Mouse (Mus musculus) urinary bladder, postnatal 10 days (tissue): ENCODE data around the gene Ccdc169.
A peak's percentile ranks its signal among the peaks of the same experiment; 100 is the strongest.

Source experiments
- DNase-seq: peaks from one replicate; pipeline ENCODE4 v3.0.0; 2022; ENCODE audit warnings: low spot score

Gene Ccdc169

DNA sequence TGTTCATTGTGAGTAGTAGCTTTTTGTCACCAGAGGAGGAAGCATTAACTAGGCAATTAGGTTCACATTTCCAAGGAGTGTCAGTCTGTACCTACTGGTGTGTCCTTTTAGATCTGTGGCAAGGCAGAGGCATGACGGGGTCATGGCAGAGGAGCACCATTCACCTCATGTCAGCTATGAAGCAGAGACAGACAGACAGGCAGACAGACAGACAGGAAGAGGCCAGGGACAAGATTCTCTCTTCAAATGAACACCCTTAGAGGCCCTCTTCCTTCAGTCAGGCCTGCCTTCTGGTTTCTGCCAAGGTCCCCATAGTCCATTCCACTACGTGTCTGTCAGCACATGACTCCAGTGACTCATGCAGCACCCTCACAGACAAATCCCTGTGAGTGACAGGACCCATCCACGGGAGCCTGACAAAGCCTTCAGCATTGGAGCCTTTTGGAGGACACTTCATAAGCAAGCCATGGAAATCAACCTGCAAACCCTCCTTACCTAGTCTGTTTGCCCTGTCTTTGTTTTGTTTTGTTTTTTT lies 14.7 kb upstream of the Ccdc169 start:
- no peak for DNase-seq

DNA sequence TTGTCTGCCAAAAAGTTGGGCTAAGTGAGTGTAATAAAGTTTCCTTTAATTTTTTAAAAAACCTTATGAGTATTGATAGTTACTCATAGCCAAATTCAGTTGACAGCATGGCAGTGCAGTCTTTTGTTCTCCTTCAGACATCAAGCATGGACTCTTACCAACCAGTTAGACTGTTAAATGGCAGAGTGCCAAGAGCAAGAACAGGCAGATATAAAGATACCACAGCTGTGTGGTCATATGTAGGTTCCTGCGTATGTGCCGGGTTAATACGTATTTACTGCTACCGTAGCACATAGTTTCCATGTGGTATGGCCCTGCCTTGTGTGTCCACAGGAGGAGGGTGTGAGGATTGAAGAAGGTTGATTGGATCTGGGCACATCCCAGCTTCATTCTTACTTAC lies 14.1 kb upstream of the Ccdc169 start:
- DNase-seq, result no peak

DNA sequence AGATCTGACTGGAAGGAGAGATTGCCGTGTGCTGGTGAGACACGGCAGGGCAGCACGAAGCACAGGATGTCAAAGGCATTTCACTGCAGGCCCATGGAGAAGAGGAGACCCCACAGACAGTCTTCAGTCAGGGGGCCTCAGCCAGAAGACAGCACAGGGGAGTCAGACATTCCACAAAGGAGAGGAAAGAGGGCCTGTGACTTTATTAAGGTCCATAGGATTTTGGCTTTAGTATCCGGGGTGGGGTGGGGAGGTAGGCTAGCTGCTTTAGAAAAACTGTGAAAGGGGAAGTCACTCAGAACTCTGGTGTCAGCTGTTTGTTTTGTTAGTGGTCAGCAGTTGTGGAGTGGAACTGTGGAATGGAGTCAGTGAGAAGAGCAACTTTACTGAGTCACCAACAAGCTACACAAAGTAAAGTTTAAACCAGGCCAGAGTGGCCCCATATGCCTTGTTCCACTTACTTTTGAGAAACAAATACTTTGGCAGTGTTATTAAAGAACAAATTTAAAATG lies 7.9 kb upstream of the Ccdc169 start:
- no peak for DNase-seq

DNA sequence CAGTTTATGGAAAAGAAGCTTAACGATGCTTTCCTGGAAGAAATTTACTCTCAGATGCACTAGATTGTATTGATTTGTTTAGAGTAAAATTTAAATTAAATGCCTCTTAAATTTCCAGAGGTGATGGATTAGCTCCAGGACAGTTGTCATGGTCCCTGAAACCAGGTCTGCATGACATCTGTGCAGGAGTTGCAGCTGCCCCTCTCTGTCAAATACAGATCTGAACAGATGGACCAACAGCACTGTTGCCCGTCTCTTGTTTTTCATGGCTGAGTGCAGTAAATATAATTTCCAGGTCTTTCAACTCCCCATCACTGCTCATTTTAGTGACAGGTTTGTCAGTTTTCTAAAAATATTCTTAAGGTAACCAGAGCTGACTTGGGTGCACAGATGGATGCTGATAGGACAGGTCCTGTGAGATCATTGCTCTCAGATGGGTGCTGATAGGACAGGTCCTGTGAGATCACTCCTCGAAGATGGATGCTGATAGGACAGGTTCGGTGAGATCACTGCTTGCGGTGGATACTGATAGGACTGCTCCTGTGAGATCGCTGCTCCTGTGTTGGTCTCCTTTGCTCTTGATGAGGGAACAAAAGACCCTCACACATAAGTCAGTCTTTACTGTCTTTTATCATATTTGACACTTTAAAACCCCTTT lies 5.4 kb upstream of the Ccdc169 start:
- DNase-seq, result no peak

DNA sequence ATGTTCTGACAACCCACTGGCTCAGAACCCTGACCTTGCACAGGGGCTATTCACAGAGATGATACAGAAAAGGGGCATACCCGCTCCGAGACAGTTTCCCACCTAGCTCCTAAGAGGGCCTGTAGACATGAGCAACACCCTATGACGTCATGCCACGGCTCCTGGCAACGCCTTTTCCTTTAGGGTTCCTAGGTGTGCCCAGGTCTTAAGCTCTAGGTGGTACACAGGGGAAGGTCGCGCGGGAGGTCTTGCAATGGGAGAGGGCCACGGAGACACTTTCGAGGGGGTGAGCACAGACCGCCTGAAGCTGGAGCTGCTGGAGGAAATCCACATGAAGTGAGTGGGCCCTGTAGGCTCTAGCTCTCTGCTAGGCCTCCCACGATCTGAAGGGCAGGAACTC lies 2.7 kb downstream of the Ccdc169 start:
- DNase-seq, result no peak

DNA sequence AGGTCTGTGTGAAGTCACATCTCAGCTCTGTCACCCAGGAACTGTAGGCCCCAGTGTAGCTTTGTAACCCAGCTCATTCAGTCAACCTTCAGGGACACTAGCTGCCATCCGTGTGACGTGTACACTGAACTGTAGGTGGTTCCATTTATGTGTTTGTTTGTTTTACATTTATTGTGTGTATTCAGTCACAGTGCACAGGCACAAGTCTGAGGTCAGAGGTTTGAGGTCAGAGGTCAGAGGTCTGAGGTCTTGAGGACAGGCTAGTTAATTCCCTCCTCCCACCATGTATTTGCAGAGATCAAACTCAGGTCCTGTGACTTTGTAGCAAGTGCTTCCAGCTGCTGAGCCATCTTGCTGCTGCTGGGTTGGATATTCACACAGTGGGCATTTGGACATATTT lies 4.3 kb downstream of the Ccdc169 start:
- DNase-seq, result no peak

DNA sequence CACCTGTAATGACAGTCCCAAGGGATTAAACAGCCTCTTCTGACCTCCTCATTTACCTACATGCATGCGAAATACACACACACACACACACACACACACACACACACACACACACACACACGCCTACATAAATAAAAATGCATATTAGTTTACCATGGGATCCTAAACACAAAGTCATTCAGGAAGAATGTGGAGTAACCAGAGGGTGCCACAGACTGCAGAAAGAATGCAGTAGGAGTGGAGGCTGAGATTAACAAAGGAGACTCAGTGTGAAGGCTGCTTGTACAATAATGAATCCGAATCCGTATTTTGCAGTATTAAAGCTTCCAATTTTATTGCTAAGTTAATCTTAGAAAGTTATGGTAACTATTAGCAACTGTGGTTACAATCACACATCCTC lies 7.8 kb downstream of the Ccdc169 start:
- no peak for DNase-seq

DNA sequence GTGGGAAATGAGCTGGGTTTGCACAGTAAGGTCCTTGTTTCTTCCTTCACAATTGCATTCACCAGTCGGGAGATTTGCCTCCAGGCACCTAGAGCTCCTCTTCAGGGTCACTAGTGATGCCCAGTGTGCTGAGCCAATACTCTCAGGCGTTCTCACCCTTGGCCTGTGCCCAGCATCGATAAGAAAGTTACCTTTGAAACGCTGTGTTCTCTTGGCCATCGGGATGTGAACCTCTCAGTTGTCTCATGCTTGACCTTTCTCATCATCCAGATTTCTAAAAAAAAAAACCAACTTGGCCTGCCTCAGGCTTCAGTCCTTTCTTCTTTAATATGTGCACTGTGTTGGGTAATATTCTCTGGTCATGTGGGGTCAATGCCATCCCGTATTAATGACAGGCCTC lies 9.3 kb downstream of the Ccdc169 start:
- DNase-seq, result no peak

DNA sequence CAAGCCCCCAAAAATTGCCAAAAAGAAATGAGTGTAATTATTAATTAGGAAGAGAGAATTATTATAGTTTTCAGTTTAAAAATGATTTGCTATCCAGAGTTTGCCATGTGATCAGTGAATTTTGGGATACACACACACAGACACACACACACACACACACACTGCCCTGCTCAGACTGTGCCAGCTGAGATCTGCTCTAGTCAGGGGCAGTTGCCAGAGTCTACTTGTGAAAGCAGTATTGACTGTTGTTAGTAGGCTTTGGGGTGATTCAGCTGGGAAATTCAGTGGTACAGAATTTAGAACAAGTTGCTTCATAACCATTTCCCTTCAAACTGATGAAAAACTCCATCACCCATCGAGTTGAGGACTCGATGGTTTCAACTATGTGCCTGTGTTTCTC lies 10.0 kb downstream of the Ccdc169 start:
- no peak for DNase-seq

DNA sequence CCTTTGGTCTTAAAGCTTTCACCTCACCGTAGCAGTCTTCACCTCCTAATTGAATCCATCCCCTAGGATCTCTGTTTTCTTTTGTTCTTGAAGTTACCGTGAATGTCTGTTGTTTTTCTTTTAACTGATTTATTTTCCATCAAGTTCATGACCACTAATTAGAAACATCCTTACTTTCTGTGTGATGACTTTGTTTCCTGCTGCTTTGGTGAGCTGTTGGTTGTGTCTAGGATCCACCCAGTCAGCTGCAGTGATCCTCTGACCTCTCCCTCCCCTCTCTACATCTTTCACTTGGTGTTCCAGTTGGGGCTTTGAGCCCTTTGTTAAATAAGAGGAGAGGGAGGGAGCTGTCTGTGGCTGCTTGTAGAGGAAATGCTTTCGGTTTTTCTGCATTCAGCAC lies 11.0 kb downstream of the Ccdc169 start:
- no peak for DNase-seq

DNA sequence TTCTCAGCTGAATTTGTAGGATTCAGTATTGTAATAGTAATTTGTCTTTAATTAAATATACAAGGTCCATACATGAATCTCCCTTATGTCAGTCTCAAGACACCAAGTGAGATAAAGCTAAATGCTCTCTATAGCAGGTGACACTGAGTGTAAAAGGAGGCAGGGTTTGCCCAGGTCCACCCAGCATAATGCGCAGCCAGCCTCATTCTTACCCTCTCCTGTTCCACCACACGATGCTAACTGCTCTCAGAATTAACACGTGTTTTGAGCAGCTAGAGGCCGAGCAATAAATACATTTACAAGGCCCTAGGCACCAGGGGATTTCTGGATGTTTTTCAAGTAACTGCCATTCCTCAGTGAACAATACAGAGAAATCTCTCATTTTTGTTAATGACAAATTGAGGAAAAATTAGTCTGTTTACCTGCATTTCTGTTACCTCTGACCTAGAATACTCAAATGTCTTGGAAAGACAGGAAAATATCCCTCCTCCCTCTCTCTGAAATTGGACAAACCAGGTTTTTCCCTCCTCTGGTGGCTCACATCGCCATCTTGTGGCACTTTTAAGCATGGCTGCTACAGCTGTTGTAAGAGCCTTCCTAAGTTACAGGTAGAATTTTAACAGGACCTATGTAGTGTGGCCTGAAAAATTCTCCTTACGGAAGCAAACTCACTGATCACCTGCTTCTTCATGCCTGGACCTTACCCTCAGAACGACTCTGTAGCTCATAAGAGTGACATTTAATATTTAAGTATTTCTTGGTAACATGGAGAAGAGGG lies 14.7 kb downstream of the Ccdc169 start:
- peak; percentile 24 for DNase-seq

DNA sequence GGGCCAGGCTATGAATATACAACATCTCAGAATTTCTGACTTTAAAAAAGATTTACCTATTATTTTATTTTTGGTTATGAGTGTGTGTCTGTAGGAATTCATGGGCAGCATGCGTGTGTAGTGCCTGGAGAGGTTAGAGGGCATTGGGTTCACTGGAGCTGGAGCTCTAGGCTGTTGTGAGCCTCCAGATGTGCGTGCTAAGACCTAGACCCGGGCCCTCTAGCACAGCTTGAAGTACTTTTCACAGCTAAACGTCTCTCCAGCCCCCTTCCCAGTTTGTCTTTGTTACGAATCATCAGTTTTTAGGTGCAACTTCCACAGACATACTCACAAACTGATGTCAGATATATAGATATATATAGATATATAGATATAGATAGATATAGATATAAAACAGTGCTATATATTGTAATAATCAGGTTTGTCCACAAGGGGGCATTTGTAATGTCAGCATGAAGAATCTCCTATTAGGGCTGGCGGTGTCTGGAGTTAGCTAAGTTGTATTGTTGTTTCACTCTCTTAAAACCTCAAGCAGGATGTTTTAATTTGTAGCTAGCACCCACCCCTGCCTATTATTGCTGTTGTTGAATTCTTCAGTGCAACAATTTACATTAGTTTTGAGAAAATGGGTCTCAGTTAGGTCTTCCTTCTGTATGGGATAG lies 15.7 kb downstream of the Ccdc169 start:
- DNase-seq, result no peak

DNA sequence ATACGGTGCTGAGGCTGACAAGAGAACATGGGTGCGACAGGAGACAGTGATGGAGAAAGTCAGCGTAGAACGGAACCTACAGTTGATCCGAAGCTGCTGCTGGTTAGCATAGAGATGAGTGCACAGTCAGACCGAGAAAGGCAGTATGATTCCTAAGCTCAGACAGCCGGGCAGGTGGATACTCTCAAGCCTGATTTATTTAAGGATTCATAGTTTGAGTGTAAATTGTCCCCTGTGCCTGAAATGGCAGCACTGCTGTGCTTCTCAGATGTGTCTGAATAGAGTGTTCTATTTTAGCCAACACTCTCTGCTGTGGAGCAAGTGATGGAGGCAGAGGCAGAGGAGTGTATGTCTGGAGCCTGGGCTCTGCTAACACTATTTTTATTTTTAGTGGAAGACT lies 17.0 kb downstream of the Ccdc169 start:
- DNase-seq, result no peak

DNA sequence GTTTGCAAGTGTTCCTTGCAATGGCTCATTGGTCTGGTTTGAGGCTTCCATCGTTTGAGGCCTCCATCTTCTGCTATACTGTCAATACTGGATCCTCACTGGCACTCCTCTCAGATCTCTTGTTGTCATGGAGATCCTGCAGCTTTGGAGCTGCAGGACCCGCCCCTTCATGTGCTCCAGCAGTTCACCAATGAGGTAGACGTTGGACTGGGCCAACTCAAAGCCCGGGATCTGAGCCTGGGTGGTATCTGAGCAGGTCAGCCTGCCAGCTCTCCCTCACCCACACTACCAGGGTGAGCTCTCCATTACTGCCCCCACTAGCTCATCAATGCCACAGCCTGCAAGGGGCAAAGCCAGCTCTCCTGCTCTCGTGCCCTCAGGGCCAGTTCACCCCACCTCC lies 20.3 kb downstream of the Ccdc169 start:
- no peak for DNase-seq

DNA sequence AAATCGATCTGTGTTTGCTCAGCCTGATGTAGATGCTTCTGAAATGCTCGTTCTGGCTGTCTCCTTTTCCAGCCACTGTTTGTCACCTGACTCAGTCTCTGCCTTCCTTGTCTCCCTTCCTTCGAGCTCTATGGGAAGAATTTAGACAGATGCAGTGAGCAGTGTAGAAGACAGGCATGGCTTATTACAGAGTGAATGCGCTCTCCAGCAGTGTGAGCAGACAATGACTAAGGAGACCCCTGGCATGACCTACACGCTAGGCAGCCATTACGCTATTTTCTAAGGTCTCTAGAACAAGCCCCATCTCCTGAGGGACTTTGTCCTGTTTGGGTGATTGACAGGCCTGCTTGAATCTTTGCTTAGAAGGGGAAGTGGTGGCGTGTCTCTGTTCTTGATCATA lies 24.0 kb downstream of the Ccdc169 start:
- no peak for DNase-seq

DNA sequence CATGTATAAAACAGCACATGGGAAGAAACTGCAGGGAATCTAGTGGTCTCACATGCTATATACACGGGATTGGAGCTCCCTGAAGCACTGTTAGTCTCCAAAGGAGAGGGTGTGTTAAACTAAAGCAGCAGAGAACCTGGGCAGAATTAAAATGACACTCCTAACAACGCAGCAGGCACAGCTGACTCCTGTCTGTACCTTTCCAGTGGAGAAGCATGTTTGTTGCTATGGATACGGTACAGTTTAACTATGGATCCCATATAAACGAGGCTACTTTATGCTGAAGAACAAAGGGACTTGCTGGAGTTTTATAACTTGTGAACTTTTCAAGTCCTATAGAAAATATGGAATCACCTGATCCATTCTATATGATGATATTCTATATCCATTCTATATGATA lies 26.4 kb downstream of the Ccdc169 start:
- DNase-seq, result no peak

DNA sequence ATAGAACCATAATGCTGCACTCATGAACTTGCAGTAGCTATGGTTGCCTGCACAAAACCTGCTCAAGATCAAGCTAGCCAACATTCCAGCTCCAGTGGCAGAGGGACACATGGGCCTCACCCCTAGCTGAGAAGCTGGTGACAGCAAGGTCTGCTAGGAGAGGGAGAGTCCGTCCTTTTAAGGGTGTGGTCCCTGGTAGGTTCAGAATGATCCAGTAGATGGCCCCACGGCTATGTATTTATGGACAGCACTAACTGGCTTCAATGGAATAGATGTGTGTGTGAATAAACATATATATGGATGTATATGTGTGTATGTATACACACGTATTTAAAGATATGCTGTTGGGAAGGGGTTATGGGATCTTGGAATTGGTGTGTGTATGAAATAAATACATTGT lies 35.3 kb downstream of the Ccdc169 start:
- DNase-seq, result no peak

DNA sequence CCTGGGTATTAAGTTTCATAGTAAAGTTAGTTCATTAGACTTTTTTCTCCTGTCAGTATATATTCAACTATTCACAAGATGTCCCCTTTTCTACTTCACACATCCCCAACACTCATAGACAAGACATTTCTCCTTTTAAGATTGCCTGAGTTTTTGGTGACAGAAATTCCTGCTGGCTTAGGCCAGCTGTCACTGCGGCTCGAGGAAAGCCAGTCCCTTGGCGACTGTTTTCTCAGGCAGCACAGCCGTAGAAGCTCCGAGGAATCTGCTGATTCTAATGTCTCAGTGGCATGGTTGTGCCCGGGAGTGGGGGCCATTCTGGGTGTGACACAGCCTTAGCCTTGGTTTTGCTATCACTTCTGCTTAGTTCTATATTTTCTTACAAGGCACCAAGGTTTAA lies 40.1 kb downstream of the Ccdc169 start:
- DNase-seq, result no peak

DNA sequence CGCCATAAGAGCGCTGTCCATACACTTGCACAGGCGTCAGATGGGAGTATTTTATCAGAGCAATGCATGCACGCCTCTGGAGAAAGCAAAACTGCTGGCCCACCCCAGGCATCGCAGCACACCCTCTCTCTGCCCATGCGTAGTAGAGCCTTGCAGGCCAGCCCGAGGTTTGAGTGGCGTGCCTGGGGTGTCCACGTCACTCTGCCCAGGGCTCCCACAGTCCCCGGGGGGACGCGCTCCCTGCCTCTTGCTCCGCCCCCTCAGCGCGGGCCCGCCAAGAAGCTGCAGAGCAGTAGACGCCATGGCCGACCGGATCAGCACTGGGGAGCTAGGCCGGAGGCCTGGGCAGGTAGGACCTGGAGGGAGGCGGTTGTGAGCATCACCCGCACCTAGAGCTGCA lies 44.6 kb downstream of the Ccdc169 start, which contains the start of gene Sohlh2:
Gene Sohlh2 (plus strand): TSS at position 263 of the 400 bp plus-strand sequence.
- no peak for DNase-seq

DNA sequence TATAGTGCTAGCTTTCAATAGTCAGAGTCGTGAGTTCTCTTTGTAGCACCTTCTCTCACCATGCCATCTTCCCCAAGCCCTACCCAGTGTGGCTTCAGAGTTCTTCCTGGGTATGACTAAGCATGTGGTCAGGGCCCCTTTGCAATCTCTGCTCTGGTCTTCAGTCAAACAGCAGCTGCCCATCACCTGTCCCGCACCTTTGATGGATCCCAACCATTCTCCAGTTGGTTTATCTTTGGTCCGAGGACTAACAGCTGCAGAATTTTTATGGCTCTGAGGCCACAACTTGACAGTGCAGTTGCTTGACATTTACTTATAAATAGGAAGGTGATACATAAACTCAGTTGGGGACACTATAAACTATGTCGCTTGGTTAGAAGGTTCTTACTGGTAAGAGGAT lies 54.5 kb downstream of the Ccdc169 start:
- DNase-seq, result no peak

DNA sequence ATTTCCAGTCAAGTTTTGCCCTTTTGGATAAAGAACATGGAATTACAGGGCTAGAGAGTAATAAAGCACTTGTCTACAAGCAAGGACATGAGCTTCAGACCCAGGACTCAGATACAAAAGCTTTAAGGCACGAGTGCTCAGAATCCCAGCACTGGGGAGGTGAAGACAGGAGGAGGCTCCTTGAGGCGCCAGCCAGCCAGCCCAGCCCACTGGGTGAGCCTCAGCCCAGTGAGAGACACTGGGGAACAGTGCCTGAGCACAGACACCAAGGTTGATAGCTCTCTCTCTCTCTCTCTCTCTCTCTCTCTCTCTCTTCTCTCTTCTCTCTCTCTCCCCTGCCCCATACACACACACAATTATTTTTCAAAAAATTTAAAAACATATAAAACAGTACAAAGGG lies 56.2 kb downstream of the Ccdc169 start:
- no peak for DNase-seq

DNA sequence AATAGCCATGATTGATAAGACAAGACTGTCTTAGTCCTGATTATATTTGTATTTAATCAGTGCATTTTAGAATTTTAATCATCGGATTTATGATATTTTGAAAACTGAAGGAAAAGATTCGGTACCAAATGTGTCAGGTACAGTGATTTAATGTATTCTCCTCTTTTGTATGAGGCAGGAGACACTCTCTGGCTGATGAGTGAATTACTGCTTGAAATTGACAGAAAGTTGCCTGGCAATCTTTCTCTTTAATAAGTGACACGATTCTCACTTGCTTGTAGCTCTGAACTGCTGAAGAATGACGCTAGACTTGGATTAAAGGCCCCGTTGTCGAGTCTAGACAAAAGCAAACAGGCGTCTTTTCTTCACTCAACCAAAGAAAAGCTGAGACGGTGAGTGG lies 57.7 kb downstream of the Ccdc169 start:
- DNase-seq, result no peak
